Mouse (Mus musculus): ENCODE measurements around the gene Plxna4.

- no peak for TF ChIP-seq CTCF (IDR thresholded peaks at IDR 0.05; ENCODE audit: borderline replicate concordance, insufficient read depth, low read length)
- no peak for TF ChIP-seq POLR2A (IDR thresholded peaks at IDR 0.05; ENCODE audit: low read depth, low read length)
Observed at GRCm38 (mm10) chr6:32159931-32160330, 428.1 kb downstream of the Plxna4 start.
